Mouse (Mus musculus) olfactory bulb, adult 2 months (tissue): ENCODE results near the gene Wt1.

Experiments
- CTCF ChIP-seq: fragments of 200-500 bp; IDR thresholded peaks from 2 replicates; pipeline ENCODE4 v1.5.1; 2012; ENCODE audit warnings: low read depth, mild to moderate bottlenecking, low read length, moderate library complexity; ENCODE audit not compliant: insufficient read depth
- POLR2A ChIP-seq: fragments of 200-500 bp; IDR thresholded peaks from 2 replicates; pipeline ENCODE4 v1.6.1; 2012; ENCODE audit warnings: mild to moderate bottlenecking, low read depth, low read length, moderate library complexity; ENCODE audit not compliant: insufficient read depth

DNA sequence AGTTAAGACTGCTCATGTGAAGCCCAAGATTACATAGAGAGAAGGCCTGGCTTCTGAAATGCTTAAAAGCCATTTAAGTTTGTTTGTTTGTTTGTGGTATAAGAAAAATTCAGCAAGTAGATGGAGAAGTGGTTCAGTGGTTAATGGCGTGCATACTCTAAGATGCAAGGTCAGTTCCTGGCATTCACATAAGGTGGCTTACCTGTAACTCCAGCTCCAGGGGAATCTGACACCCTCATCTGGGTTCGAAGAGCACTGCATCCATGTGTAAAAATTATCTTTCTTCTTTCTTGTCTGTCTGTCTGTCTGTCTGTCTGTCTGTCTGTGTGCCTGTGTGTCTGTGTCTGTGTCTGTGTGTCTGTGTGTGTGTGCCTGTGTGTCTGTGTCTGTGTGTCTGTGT, 34.6 kb upstream of the Wt1 start, which contains the start of gene Gm11060:
- TF ChIP-seq POLR2A (no peak), CTCF (no peak)
